Mouse (Mus musculus): ENCODE measurements around the gene Fanca.
A peak's percentile ranks its signal among the peaks of the same experiment; 100 is the strongest.

The Fanca gene

DNA sequence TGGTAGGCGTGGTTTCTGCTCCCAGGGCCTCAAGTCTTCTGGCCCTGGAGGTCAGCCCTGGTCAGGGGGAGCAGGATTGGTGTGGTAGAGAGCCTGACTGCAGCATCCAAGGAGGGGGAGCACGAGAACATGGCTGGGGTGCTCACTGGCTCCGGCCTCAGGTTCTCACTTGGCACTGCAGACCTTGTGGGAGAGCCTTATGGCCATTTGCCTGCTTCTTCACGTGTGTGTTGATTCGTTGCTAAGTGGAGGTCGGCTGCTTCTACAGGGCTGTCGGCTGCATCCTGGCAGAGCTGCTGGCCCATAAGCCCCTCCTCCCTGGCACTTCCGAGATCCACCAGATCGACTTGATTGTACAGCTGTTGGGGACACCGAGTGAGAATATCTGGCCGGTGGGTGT, 88.0 kb downstream of the Fanca start:
- DNase-seq, result peak in 1 of 2 experiments; percentile 32

GRCm38 (mm10) chr8:123228416-123228815, 90.0 kb downstream of the Fanca start:
- no peak for DNase-seq

DNA sequence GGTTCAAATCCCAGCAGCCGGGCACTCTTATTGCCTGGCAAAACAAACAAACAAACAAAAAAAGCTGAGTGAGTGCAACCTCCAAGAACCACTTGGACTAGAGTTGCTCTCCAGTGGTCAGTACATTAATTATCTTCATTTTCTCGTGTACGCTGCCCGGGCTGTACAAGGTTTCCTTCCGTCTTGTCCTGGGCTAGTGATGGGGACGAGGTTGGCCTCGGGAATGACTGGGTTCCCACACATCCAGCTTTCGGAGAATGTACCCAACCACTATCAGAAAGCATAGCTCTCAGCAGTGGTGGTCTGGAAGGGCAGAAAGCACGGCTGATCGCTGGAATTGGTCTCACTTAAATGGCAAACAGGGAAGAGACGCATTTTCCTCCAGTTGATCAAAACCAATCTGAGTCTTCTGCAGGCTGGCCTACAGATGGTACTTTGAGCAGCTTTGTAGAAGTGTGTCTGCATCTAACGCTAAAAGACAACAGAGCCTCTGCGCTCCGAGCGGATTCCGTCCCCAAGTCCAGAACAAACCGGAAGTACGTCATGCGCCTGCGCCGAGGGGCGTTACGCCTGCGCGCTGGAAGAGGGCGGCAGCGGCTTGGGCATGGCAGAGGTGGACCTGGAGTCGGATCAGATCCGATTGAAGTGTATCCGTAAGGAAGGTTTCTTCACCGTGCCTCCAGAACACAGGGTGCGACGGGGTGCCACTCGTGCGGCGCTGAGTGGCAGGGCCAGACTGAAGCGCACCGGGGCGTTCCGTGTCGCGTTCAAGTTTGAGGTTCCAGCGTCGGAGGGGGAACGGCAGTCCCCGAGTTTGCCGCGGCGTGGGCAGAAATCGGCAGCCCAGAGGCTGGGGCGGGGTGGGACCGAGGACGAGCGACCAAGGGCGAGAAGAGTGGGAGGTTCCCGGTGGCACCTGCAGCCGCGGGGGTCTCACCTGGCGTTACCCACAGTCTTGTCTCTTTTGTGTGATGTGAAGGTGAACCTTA, 93.8 kb downstream of the Fanca start, which contains the start of gene Cdk10:
Gene Cdk10 (plus strand): TSS at position 565 of the 989 bp plus-strand sequence.
- peak; percentile 96 to 97 for DNase-seq

GRCm38 (mm10) chr8:123220917-123221316, 97.5 kb downstream of the Fanca start:
- DNase-seq, result no peak

Measured in kidney, postnatal 25 days (tissue).